Mouse (Mus musculus): Measurements from ENCODE around the gene 1600014C10Rik. TPM values are rescaled to one million over a fixed set of nuclear protein-coding genes. Genes with fewer than 3 reads are reported as not detected.

Gene 1600014C10Rik
- 20.0 and 25.9 TPM in 2 replicates for polyA plus RNA-seq (2015; fragmentation: Nextera tagmentation; extraction: Ambion mirVana)

GRCm38 (mm10) chr7:38182962-38183687 lies at the start of gene 1600014C10Rik:
Gene 1600014C10Rik (plus strand): TSS chr7:38183217.
- peak within 1 kb of the TSS; percentile 87 for H3K27ac ChIP-seq (ENCODE audit: low read length)
- no peaks in the 10 kb centered on the region for H3K9me3 ChIP-seq (replicated peaks; ENCODE audit: control insufficient read depth, low read length)
- peak within 1 kb of the TSS; percentile 78 for H3K4me3 ChIP-seq (ENCODE audit: low read length)
- H3K36me3 ChIP-seq (ENCODE audit: control insufficient read depth, insufficient read depth): no peaks in the 10 kb centered on the region
- peak within 1 kb of the TSS; percentile 86 for H3K9ac ChIP-seq (ENCODE audit: low read length)
- H3K4me1 ChIP-seq (ENCODE audit: control insufficient read depth, insufficient read depth, low read length): peaks cover 8% of the 10 kb centered on the region
- peak; percentile 45 for ATAC-seq (replicated peaks; ENCODE audit: extremely low read depth, insufficient read depth, low FRiP score)
- peak within 1 kb of the TSS; percentile 81 for H3K4me2 ChIP-seq (ENCODE audit: low read depth, low read length)
- WGBS: 3% methylated on average over 28 of the region's 28 CpGs
- H3K27me3 ChIP-seq (ENCODE audit: control insufficient read depth, insufficient read depth, low read length): no peaks in the 10 kb centered on the region

- Histone ChIP-seq H3K27me3 (ENCODE audit: control insufficient read depth, insufficient read depth, low read length) (no peaks in the 10 kb centered on the region; the same call in 1 of the 2 replicates), H3K9me3 (replicated peaks; ENCODE audit: control insufficient read depth, low read length) (no peaks in the 10 kb centered on the region), H3K9ac (ENCODE audit: low read length) (no peak overlapping the region), H3K27ac (ENCODE audit: low read length) (no peak overlapping the region), H3K4me1 (ENCODE audit: control insufficient read depth, insufficient read depth, low read length) (no peaks in the 10 kb centered on the region), H3K36me3 (ENCODE audit: control insufficient read depth, insufficient read depth) (no peaks in the 10 kb centered on the region), H3K4me3 (ENCODE audit: low read length) (no peak overlapping the region), H3K4me2 (ENCODE audit: low read depth, low read length) (no peak overlapping the region)
- no peak for ATAC-seq (replicated peaks; ENCODE audit: extremely low read depth, insufficient read depth, low FRiP score)
- 83% methylated on average over 5 of the region's 5 CpGs for WGBS
Observed at GRCm38 (mm10) chr7:38134471-38134870, 48.5 kb upstream of the 1600014C10Rik start.

GRCm38 (mm10) chr7:38140324-38140723 lies 42.7 kb upstream of the 1600014C10Rik start:
- ATAC-seq (replicated peaks; ENCODE audit: extremely low read depth, insufficient read depth, low FRiP score): no peak
- Histone ChIP-seq H3K27me3 (ENCODE audit: control insufficient read depth, insufficient read depth, low read length) (no peaks in the 10 kb centered on the region), H3K4me1 (ENCODE audit: control insufficient read depth, insufficient read depth, low read length) (no peaks in the 10 kb centered on the region), H3K9me3 (replicated peaks; ENCODE audit: control insufficient read depth, low read length) (no peaks in the 10 kb centered on the region), H3K4me2 (ENCODE audit: low read depth, low read length) (no peak overlapping the region), H3K36me3 (ENCODE audit: control insufficient read depth, insufficient read depth) (no peaks in the 10 kb centered on the region), H3K27ac (ENCODE audit: low read length) (no peak overlapping the region), H3K9ac (ENCODE audit: low read length) (no peak overlapping the region), H3K4me3 (ENCODE audit: low read length) (no peak overlapping the region)
- WGBS: 36% methylated on average over 9 of the region's 9 CpGs

- WGBS: 62% methylated on average over 13 of the region's 13 CpGs
- no peaks in the 10 kb centered on the region for H3K9me3 ChIP-seq (replicated peaks; ENCODE audit: control insufficient read depth, low read length)
- ATAC-seq (replicated peaks; ENCODE audit: extremely low read depth, insufficient read depth, low FRiP score): peak; percentile 55
- H3K27ac ChIP-seq (ENCODE audit: low read length): no peak overlapping the region
- no peaks in the 10 kb centered on the region for H3K4me1 ChIP-seq (ENCODE audit: control insufficient read depth, insufficient read depth, low read length)
- no peak overlapping the region for H3K9ac ChIP-seq (ENCODE audit: low read length)
- no peak overlapping the region for H3K4me2 ChIP-seq (ENCODE audit: low read depth, low read length)
- no peaks in the 10 kb centered on the region for H3K27me3 ChIP-seq (ENCODE audit: control insufficient read depth, insufficient read depth, low read length)
- H3K4me3 ChIP-seq (ENCODE audit: low read length): no peak overlapping the region
- no peaks in the 10 kb centered on the region for H3K36me3 ChIP-seq (ENCODE audit: control insufficient read depth, insufficient read depth)
Observed at GRCm38 (mm10) chr7:38141747-38142545, 41.1 kb upstream of the 1600014C10Rik start.

GRCm38 (mm10) chr7:38147477-38147876 lies 35.5 kb upstream of the 1600014C10Rik start:
- no peak for ATAC-seq (replicated peaks; ENCODE audit: extremely low read depth, insufficient read depth, low FRiP score)

GRCm38 (mm10) chr7:38151706-38152312 lies 31.2 kb upstream of the 1600014C10Rik start:
- H3K27ac ChIP-seq (ENCODE audit: low read length): no peak overlapping the region
- no peaks in the 10 kb centered on the region for H3K27me3 ChIP-seq (ENCODE audit: control insufficient read depth, insufficient read depth, low read length)
- no peaks in the 10 kb centered on the region for H3K9me3 ChIP-seq (replicated peaks; ENCODE audit: control insufficient read depth, low read length)
- H3K4me1 ChIP-seq (ENCODE audit: control insufficient read depth, insufficient read depth, low read length): no peaks in the 10 kb centered on the region
- no peak overlapping the region for H3K9ac ChIP-seq (ENCODE audit: low read length)
- no peak overlapping the region for H3K4me2 ChIP-seq (ENCODE audit: low read depth, low read length)
- no peaks in the 10 kb centered on the region for H3K36me3 ChIP-seq (ENCODE audit: control insufficient read depth, insufficient read depth)
- no peak for ATAC-seq (replicated peaks; ENCODE audit: extremely low read depth, insufficient read depth, low FRiP score)
- no peak overlapping the region for H3K4me3 ChIP-seq (ENCODE audit: low read length)
- 57% methylated on average over 14 of the region's 14 CpGs for WGBS

More at GRCm38 (mm10) chr7:38147477-38147876, 35.5 kb upstream of the 1600014C10Rik start:
- H3K27ac ChIP-seq (ENCODE audit: low read length): no peak overlapping the region
- no peak overlapping the region for H3K4me3 ChIP-seq (ENCODE audit: low read length)
- H3K9me3 ChIP-seq (replicated peaks; ENCODE audit: control insufficient read depth, low read length): no peaks in the 10 kb centered on the region
- no peak overlapping the region for H3K9ac ChIP-seq (ENCODE audit: low read length)
- H3K36me3 ChIP-seq (ENCODE audit: control insufficient read depth, insufficient read depth): no peaks in the 10 kb centered on the region
- H3K4me1 ChIP-seq (ENCODE audit: control insufficient read depth, insufficient read depth, low read length): no peaks in the 10 kb centered on the region
- no peaks in the 10 kb centered on the region for H3K27me3 ChIP-seq (ENCODE audit: control insufficient read depth, insufficient read depth, low read length)
- WGBS: 86% methylated on average over 6 of the region's 6 CpGs
- H3K4me2 ChIP-seq (ENCODE audit: low read depth, low read length): no peak overlapping the region

- Histone ChIP-seq H3K36me3 (ENCODE audit: control insufficient read depth, insufficient read depth) (no peaks in the 10 kb centered on the region), H3K9me3 (replicated peaks; ENCODE audit: control insufficient read depth, low read length) (no peaks in the 10 kb centered on the region), H3K27me3 (ENCODE audit: control insufficient read depth, insufficient read depth, low read length) (no peaks in the 10 kb centered on the region), H3K4me3 (ENCODE audit: low read length) (no peak overlapping the region), H3K4me1 (ENCODE audit: control insufficient read depth, insufficient read depth, low read length) (no peaks in the 10 kb centered on the region), H3K9ac (ENCODE audit: low read length) (no peak overlapping the region), H3K4me2 (ENCODE audit: low read depth, low read length) (no peak overlapping the region), H3K27ac (ENCODE audit: low read length) (no peak overlapping the region)
- WGBS: 82% methylated on average over 3 of the region's 3 CpGs
- ATAC-seq (replicated peaks; ENCODE audit: extremely low read depth, insufficient read depth, low FRiP score): no peak
Observed at GRCm38 (mm10) chr7:38152571-38152970, 30.4 kb upstream of the 1600014C10Rik start.

GRCm38 (mm10) chr7:38155829-38156228 lies 27.2 kb upstream of the 1600014C10Rik start:
- WGBS: 65% methylated on average over 5 of the region's 5 CpGs
- Histone ChIP-seq H3K9ac (ENCODE audit: low read length) (no peak overlapping the region), H3K4me1 (ENCODE audit: control insufficient read depth, insufficient read depth, low read length) (no peaks in the 10 kb centered on the region), H3K4me2 (ENCODE audit: low read depth, low read length) (no peak overlapping the region), H3K4me3 (ENCODE audit: low read length) (no peak overlapping the region), H3K9me3 (replicated peaks; ENCODE audit: control insufficient read depth, low read length) (no peaks in the 10 kb centered on the region), H3K27me3 (ENCODE audit: control insufficient read depth, insufficient read depth, low read length) (no peaks in the 10 kb centered on the region), H3K27ac (ENCODE audit: low read length) (no peak overlapping the region), H3K36me3 (ENCODE audit: control insufficient read depth, insufficient read depth) (no peaks in the 10 kb centered on the region)
- no peak for ATAC-seq (replicated peaks; ENCODE audit: extremely low read depth, insufficient read depth, low FRiP score)

Data from heart, embryonic 16.5 days (tissue).